Mouse (Mus musculus) right cerebral cortex, adult 18-20 months (tissue): Measurements from ENCODE around the gene Leng8.

Experiments used
- DNase-seq: peaks from one replicate; pipeline ENCODE4 v3.0.0; 2022; ENCODE audit warnings: mixed read lengths

The Leng8 gene

DNA sequence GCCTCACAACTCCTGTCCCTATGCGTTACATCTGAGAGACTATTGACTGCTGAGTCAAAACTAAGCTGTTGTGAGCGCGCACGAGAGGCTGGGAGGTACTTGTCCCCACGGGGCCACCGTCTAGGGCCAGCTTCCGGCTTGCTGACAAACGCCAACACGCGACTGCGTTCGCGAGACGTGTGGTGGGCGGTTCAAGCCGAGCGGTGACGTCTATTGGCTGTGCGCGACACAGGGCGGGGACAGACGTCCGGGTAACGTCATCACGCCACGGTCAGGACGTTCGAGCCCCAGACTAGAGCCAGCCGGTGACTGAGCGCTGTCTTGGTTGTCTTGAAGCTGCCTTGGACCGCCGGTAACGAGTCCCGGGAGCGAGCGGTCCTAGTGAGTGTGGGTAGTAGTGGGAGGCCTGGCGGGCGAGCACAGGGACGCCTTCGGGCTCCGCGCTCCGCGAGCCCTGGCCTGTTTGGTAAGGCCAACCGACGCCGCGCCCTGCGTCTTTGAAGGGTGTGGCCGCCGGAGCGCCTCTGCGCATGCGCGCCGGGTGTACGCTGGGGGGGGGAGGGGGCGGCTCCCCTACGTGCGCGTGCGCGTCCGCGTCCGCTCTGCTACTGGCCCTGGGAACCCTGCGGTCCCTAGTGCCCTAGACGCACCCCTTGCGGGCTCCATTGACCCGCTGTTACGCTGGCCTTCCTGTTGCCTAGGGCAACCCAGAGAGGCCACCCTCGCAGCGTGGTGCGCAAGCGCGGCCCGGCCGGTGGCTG is at the start of gene Leng8:
Gene Leng8 (plus strand): TSS at position 269 of the 761 bp plus-strand sequence.
- DNase-seq: peak; percentile 100

DNA sequence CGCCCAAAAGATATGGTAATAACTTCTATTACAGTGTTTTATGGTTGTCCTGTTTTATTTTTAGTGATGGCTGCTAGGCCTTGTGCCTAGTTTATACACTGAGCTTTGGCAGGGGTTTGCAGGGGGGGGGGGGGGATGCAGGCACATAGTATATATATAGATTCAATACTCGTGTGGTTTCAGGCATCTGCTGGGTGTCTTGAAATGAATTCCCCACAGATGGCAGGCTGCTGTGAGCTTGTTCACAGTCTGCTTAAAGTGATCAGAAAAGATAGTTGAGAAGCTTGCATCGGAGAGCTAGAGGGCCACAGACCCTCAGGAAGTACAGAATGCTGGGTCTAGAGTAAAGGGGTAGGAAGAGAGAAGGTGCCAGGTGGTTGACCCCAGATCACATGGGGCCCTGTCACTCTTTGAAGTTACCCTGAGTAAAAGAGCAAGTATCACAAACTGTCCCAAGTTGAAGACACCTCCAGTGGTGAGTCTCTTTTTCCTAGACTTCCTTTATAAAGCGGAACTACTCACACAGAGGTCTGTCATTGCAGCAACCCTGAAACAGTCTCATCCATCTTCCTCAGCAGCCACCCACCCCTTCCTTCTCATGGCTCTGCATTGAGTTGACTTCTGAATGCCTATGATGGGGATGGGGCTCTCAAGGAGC is 49.5 kb upstream of the Leng8 start:
- DNase-seq: peak; percentile 63

DNA sequence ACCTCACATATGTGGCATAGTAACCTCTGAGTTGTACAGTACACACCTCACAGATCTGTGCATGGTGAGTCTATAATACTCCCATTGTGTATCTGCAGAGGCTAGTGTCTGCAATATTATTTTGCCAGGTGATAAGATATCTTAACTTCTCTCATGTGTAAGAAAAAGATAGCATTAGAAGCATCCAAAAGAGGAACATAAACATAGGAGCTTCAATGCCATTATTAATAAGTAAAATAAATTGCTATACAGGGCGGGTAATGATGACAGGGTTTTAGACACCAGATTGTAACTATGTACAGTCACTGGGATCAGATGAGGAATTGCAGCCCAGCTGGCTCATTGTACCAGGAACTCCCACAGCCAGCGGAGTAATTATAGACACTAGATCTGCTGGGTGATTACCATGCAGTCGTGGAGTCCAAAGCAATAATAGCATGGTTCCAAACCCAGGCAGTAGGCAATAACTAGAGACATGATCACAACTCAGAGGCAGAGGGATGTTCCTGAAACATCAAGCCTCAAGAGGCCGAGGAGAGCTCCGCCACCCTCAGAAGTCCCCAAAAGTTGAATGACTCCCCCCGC is 48.9 kb upstream of the Leng8 start:
- peak; percentile 65 for DNase-seq

DNA sequence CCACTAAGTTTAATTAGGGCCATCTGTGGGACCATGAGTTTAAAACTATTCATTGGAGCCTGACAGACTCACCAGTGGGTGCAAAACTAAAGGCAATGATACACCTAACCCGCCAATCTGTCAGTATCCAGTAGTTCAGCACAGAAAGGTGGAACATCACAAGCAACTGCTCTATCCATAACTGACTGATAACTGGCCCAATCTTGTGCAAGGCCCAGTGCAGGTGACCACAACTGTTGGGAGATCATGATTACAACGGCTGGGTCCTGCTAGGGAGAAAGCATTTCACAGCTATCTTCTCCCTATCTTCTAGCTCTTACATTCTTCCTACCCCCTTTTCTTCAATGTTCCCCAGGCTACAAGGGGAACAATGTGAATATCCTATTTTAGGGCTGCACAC is 48.2 kb upstream of the Leng8 start:
- no peak for DNase-seq

DNA sequence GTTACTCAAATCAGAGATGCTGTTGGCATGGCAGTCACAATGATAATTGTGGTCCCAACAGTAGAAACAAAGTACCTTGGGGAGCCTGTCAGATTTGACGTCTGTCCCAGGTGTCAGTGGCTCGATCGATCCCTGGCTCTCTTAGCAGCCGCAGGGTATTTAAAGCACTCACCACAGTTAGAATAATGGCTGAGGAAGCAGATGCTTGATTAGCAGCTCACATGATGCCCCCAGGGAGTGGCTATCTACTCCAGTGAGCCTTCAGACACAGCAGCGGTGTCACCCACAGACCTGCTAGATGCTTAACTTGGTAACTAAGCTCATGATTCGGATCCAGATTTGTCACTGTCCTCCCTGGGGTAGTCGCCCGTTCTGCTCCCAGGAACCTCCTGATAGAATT is 45.7 kb upstream of the Leng8 start:
- DNase-seq: no peak

DNA sequence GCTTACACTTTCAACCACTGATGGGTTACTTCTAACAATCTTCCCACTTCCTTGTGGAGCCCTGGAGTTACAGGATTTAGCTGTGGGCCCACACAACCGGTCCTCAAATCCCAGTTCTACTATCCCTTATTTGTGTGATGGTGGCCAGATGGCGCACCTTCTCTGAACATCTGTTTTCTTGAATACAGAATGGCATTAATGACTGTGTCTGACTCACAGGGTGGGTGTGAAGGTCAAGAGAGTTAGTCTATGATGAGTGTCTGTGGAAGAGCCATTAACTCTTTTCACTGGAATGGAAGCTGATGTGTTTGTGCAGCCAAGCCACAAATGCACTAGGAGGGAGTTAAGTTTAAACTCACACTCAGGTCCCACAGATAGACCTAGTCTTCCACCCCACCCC is 38.5 kb upstream of the Leng8 start:
- no peak for DNase-seq

DNA sequence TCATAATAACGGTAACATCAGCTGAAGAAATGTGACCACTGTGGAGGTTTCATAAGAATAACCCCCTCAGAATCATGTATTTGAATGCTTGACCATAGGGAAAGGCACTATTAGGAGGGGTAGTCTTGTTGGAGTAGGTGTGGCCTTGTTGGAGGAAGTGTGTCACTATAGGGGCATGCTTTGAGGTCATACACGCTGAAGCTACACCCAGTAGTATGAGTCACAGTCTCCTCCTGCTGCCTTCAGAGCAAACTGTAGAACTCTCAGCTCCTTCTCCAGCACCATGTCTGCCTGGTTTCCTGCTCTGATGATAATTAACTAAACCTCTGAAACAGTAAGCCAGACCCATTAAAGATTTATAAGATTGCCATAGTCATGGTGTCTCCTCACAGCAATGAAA is 38.0 kb upstream of the Leng8 start:
- DNase-seq: no peak

DNA sequence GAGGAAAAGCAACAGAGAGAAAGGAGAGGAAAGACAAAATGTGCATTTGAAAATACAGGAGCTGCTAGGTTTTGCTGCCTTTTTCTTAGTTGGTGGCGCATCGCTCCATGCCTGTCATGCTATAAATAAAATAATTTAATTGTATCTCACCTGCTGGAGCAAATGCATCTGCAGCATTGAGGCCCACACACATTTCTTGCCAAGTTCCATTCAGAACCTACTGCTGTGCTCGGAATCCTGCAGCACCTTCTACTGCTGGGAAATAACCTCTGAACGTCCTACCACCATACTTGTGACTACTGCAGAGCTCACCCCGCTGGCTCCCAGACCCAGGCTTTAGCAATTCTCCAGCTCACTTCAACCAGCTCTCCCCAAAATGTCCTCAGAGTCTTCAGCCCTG is 35.7 kb upstream of the Leng8 start:
- DNase-seq: no peak

DNA sequence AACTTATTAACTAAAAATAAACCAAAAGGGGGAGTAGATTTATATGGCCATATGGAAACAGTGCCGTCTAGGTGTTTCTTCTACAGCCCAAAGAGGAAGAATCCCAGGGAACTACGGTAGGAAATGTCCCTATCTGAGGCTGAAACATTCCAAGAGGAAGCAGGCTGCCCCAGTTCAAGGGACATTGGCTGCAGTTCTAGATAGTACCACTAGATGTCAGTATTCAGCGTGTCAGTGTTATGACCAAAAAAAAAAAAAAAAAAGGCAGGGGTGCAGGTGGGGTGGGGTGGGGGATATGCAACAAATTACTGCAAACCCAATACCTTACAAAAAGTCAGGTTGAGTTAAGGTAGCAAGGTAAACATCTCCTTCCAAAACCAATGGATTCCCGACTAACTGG is 33.4 kb upstream of the Leng8 start:
- DNase-seq: no peak

DNA sequence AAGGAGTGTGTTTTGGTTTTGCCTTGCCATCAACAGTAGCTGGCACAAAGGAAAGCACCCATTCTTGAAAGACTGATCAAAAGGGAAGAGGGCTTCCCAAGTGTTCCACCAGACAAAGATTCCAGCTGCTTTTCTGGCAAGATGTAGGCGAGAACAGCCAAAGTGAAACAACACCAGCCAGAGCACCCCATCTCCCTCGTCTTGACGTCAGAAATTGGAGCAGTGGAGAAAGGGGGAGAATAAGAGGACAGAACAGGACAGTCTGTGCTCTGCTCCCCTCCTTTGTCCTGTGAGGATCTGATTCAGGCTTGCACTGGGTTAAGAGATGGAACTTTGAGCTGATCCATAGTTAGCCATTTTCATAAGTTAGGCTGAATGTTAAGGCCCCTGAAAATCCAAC is 25.1 kb upstream of the Leng8 start:
- peak; percentile 56 for DNase-seq

DNA sequence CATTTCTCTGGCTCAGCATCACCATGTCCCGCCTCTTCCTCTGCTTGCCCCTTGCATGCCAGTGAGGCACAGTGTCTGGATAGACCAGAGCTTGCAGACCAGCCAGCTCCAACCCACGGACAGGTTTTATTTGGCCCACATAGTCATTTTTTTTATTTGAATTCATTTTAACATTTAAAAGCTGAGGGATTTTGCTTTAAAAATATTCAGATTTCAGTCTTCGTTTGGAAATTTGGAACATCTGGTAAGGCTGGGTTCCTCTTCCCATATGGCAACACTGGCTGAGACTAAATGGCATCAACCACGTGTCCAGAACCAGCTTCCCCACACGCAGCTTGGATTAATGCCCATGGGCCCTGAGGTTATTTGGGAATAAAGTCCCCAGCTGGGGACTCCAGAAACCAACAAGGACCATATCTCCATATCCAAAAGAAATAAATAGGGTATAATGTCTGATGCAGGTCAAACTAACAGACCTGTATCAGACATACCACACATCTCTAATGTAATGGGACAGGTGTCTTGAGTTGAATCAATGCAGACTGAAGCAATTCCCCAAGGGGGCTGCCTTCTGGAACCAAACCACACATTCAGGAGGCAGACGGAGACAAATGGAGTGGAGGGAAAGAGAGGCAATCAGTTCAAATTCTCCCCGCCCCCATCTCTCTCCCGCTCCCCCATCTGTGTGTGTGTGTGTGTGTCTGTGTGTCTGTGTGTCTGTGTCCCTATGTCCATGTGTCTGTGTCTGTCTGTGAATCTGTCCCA is 19.6 kb upstream of the Leng8 start:
- DNase-seq: peak; percentile 66

DNA sequence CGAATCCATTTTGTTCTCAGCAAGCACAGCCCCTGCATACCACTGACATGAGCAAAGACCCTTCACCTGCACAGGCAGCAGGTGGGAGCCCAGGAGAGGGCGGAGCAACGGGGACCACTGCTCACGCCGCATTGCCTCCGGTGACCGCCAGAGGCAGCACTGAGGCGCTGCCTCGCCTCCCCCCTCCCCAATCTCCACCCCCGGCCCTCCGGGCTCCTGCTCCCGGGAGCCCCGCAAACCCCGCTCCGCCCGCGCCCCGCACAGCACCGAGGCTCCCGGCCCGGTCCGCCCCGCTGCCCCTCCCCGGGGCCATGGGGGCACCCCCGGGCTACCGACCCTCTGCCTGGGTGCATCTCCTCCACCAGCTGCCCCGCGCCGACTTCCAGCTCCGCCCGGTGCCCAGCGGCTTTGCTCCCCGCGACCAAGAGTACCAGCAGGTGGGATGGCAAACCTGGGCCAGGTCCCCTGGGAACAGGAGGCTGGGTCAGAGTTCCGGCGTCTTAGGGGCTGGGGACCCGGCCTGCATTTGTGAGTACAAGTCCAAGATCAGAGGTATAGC is 17.4 kb upstream of the Leng8 start, which contains the start of gene Ttyh1:
Gene Ttyh1 (plus strand): TSS at position 65 of the 559 bp plus-strand sequence.
- peak; percentile 81 for DNase-seq

DNA sequence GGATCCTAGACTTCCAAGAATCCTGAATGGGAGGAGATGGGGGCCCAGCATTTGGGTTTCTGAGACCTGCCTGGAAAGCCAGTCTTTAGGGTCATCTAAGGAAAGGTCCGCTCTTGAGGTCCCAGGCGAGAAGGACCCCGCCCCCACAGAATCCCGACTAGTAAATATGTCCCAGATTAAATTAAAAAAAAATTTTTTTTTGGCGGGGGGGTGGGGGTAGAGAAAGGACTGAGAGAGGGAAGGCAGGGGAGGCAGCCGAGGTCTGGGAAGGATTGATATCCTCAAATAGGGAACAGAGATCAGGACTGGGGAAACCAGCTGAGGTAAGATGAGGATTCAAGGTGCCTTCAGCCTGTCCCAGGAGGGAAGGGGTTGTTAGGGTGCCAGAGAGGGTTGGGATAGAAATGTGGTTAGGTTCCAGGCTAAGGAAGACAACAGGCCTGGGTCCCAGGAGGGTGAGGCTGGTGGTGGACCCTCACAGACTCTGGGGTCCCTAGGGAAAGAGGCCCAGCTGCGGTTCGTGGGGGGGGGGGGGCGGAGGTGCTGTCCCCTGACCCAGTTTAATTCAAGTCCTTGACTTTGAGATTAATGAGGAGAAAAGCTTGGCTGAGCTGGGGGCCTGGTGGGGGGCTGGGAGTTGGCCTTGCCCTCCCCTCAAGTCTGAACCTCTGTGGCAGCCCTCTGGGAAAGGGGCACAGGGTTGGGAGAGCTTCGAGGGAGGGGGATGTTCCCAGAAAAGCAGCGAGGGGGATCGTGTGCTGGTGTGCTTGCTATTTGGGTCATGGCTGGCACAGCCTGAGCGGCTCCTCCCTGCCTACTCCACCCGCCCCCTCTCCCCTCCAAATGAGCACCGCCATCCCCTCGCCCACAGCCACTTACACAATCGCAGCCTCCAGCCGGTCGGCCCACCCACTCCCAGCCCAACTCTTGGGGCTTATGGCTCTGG is 16.6 kb upstream of the Leng8 start:
- peak; percentile 79 for DNase-seq

DNA sequence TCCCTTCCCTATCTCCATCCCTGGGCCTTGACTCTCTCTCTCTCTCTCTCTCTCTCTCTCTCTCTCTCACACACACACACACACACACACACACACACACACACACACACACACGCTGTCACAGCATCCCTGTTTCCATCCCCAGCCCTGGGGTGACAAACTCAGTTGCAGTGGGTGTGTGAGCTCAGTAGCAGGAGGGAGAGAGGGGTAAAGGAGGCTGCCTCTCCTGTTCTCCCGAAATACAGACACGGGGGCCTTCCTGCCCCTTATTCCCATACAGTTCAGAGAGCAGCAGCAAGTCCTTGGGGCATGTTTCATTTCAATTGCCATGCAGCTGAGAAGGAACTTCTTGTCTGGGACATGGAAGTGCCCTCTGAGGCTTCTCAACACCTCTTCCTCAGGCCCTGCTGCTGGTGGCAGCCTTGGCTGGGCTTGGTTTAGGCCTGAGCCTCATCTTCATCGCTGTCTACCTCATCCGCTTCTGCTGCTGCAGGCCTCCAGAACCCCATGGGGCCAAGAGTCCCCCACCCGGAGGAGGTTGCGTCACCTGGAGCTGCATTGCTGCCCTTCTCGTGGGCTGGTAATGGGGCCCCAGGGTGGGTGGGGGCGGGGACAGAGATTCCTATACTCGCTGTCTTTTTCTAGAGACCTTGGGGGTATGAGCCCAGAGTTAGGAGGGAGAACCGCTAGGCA is 14.6 kb upstream of the Leng8 start:
- DNase-seq: no peak

DNA sequence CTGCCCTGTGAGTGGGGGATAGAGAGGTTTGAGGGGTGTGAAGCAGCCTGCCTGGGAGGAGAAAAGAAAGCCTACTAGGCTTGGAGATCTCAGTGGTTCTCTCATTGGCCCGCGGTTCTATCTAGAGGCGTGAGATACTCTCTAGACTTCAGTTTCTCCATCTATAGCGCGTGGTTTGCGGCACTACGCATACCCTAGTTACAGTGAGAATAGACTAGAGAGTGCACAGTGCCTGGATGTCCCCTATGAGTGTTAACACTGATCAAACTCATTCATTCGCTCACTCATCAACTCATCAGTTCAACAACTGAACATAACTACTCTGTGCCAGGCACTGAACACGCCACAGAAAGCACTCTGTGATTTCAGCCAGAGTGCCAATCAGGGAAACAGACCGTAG is 14.1 kb upstream of the Leng8 start:
- no peak for DNase-seq

DNA sequence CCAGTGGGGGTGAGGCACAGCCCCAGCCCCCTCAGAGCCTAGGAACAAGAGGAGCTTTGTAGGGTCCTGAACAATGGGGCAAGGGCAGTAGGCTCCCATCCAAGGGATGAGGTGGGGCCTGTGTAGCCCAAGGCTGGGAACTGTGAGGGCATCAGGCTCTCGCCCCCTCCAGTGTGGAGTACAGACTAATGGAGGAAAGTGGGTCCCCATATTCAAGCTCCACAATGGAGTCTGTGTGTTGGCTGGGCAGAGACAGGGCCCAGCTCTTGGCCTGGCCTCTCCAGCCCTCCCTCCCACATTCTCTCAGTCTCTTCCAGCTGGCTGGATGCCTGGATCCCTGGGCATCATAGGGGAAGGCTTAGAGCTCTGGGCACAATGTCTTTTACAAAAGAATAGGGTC is 13.1 kb upstream of the Leng8 start:
- peak; percentile 87 for DNase-seq

DNA sequence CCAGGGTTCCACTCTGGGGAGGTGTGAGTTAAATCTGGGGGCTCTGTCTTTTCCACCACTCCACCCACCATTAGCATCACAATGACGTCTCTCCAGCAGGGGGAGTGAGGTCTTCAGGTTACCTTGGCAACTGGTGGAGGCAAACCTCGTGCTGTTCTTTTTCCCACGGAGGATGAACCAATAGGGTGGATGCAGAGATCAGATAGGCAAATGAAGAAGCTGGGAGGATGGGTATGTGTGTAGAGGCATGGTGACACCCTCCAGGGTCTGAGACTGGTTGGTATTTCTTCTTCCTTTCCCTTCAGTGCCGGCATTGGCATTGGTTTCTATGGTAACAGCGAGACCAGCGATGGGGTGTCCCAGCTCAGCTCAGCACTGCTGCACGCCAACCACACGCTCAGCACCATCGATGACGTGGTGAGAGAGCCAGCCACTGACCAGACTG is 12.5 kb upstream of the Leng8 start:
- DNase-seq: peak; percentile 92

DNA sequence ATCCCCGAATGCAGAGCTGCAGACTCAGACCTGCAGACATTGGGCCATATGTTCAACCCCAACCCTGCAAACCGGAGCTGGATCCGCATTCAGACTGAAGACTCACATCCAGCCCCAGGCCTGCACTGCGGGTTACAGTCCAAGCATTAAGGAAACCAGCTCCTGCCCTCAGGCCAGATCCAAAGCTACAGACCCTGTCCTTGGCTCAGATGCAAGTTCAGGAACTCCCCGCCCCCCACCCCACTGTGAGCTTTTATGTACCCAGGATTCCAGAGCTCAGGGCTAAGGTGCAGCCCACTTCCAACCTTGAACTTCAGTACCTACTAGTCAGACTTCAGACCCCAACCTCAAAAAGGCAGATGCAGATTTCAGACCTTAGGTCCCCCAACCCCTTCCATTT is 12.0 kb upstream of the Leng8 start:
- no peak for DNase-seq

DNA sequence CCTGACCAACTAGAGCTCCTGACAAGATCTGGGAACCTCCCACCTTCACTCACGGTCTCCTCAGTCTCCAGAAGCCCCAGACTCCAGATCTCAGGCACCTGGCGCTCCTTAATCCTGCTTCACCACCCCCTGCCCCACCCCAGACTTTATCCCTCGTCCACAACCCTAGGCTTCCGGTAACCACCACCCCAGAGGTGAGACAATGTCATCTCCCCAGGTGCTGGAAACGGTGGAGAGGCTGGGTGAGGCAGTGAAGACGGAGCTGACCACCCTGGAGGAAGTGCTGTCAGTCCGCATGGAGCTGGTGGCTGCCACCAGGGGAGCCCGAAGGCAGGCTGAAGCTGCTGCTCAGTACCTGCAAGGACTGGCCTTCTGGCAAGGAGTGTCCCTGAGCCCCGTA is 11.5 kb upstream of the Leng8 start:
- DNase-seq: no peak

DNA sequence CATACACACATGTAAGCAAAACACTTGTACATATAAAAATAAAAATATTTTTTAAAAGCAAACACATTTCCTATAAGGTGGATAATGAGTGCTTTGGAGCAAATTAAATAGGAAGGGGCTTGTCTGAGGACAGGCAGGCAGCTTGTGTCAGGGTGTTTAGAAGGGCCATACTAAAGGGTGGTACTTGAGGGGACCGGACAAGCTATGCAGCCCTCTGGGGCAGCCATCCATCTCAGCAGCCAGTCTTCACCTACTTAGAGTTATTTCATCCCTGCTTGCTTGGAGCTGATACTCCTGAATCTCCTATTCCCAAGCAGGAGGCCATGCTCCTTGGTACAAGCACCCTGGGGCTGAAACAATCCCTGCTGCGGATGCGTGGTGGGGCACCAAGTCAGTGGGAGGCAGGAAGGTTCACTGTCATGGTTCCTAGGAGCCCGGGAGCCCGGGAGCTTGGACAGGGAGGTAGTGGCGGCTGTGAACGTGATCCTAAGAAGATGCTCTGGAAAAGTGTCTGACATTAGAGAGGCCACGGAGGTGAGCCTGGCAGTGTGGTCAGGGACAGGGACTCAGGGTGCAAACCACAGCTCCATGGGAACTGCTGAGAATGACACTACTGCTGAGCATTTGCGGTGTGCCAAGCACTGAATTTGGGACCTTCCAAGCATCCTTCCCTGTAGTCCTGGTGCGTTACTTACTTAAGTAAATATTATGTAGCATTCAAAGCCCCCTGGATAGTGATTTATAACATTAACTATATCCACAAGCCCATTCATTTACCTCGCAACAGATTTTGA is 9.7 kb upstream of the Leng8 start:
- DNase-seq: no peak
